Mouse (Mus musculus) cerebellum, adult 11-12 months (tissue): Measurements from ENCODE around the gene Plekhb1.

ENCODE experiments used
- DNase-seq: peaks from one replicate; pipeline ENCODE4 v3.0.0; 2022

The Plekhb1 gene

DNA sequence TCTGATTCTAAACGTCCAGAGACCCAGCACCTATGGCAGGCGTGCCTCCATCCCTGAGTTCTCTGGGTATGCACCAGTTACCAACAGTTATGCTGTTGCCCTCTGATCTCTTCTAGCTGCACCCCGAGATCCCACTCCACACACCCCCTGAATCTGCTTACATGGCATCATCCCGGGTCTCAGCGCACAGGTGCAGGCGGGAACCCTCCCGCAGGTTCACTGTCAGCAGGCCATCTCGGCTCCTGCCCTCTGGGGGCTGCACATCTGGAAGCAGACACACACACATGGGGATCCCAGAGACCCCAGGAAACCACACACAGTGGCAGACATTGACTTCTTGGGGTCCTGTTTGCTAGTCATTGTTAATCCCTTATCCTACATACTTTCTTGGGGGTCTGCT is 7.8 kb downstream of the Plekhb1 start:
- no peak for DNase-seq

GRCm38 (mm10) chr7:100653480-100654266 is 8.5 kb downstream of the Plekhb1 start:
- peak; percentile 40 for DNase-seq

DNA sequence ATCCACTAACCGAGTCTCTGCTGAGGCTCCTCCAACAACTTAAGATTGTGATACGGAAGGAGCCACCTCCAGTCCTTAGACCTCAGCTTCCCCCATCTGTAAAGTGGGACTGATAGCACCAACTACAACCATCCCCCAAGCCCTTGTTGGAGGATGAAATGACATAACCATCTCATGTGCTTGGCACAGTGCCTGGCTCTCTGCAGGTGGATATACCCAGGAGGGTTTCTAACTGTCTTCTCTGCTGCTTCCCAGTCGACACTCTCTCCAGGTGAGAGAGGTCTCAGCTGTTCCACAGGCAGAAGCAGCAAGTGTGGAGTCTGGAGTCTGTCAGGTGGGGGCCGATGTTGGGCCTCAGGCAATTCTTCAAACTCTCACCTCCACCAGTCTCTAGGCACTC is 11.2 kb downstream of the Plekhb1 start:
- no peak for DNase-seq

DNA sequence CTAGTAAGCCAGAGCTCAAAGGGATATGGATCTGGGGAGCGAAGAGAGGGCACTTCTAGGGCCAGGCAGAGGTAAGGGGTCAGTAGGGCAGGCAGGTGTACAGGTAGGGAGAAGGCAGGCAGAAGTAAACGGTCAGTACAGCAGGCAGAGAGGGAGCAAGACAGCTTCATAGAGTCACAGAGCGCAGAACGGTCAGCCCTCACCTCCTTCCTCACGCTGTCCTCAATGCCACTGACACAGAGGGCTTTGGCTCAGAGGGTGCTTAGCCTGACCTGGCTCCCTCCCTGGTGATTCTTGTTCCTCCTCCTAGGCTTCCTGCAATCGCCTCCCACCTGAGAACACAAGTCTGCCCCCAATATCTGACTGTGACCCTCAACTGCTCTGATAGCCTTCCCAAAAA is 11.8 kb downstream of the Plekhb1 start:
- DNase-seq: no peak

- DNase-seq: no peak
These were observed 12.4 kb downstream of the Plekhb1 start for GRCm38 (mm10) chr7:100649826-100650225.

DNA sequence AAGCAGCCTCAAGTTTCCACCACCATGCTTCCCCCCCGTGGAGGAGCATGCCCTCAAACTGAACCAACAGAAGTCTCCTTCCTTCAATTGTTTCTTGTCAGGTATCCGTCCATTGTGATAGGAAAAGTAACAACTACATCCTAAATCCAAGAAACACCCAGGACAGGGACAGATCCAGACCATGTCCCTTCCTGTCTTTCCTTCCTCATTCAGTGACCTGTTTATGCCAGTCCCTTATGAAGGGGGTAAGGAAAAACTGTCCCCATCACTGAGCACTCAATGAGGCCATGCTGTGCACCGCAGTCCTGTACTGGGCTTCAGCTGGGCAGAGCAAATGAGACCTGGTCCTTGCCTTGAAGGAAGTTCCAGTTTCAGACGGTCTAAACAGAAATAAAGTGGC is 13.1 kb downstream of the Plekhb1 start:
- no peak for DNase-seq

- peak; percentile 47 for DNase-seq
These were observed 17.1 kb downstream of the Plekhb1 start for GRCm38 (mm10) chr7:100645147-100645546.

GRCm38 (mm10) chr7:100642413-100642812 is 19.8 kb downstream of the Plekhb1 start:
- DNase-seq: no peak

GRCm38 (mm10) chr7:100637657-100638056 is 24.6 kb downstream of the Plekhb1 start:
- no peak for DNase-seq

- no peak for DNase-seq
These were observed 37.7 kb downstream of the Plekhb1 start for GRCm38 (mm10) chr7:100624538-100624937.

- no peak for DNase-seq
These were observed 39.9 kb downstream of the Plekhb1 start for GRCm38 (mm10) chr7:100622277-100622676.

GRCm38 (mm10) chr7:100616121-100616857 is 45.9 kb downstream of the Plekhb1 start:
- DNase-seq: no peak

GRCm38 (mm10) chr7:100608910-100609309 is 53.3 kb downstream of the Plekhb1 start:
- no peak for DNase-seq

DNA sequence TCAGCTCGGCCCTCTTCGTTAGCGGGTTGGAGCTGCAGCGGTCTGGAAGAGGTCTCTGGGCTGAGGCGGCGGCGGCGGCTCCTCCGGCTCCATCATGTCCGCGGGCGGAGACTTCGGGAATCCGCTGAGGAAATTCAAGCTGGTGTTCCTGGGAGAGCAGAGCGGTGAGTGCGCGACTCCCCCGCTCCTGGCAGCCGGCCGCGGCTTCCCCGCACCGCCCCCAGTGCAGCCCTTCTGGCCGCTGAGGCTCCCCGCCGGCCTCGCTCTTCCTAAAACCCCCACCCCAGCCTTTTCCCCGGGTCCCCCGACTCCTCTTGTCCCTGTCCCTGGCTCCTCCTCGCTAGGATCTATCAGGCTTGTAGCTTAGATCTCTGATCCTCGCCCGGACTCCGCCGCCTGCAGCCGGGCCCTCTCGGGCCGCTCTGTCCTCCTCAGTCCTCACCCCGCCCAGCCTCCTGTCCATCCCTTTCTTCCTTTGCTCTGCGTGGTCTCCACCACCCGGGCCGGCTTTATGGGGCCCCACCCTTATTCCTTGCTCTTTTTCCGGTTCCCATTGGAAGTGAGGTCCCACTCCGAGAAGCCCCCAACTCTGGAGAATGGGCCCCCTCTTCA is 54.0 kb downstream of the Plekhb1 start, which contains the start of gene Mrpl48:
Gene Mrpl48, minus strand, starts transcription at position 172 of the 612 bp plus-strand sequence.
- peak; percentile 79 for DNase-seq

- DNase-seq: peak; percentile 99
These were observed 54.7 kb downstream of the Plekhb1 start, which contains the start of gene Rab6a for GRCm38 (mm10) chr7:100607214-100608129. Rab6a (plus strand) TSS chr7:100607410.

DNA sequence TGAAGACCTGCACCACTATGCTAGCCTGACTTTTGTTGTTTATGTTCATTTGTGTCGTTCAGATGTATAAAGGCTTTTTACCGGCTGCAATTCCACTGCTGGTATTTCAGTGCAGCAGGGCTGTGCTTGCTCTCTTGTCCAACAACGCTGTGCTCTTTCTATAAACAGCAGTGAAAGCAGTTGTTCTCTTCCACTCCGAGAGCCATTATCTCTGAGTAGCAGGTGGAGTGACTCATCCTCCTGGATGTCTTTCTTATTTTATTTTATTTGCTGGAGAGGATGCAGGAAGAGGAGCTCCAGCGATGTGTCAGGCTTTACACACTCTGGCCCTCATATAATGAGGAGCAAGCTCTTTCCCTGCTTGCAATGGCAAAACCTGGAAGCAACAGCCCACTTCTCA is 62.0 kb downstream of the Plekhb1 start:
- DNase-seq: no peak

- DNase-seq: no peak
These were observed 68.9 kb downstream of the Plekhb1 start for GRCm38 (mm10) chr7:100593349-100593748.
